Mouse (Mus musculus) limb, embryonic 15.5 days (tissue): ENCODE measurements around the gene Gm14403. TPM values are rescaled to one million over a fixed set of nuclear protein-coding genes. Genes with fewer than 3 reads are reported as not detected.
"Not testable (repeated sequence)": the region's sequence is repeated elsewhere in the genome, so short reads cannot be mapped to it uniquely, and the experiment has no call there.

Experiments
- ATAC-seq: fragments of 200-750 bp; cut with Nextera tagmentation; 2 replicates; pipeline ENCODE4 v1.8.0; 2017; ENCODE audit warnings: low read depth, moderate TSS enrichment; ENCODE audit not compliant: insufficient number of reproducible peaks, low FRiP score, low TSS enrichment
- H3K27ac ChIP-seq: fragments of 300-500 bp; sonication (generic); 2 replicates; pipeline ENCODE4 v1.5.1; 2015; ENCODE audit warnings: moderate library complexity, mild to moderate bottlenecking, inconsistent platforms
- H3K27me3 ChIP-seq: fragments of 300-500 bp; sonication (generic); 2 replicates; pipeline ENCODE4 v1.6.1; 2015; ENCODE audit warnings: inconsistent platforms
- H3K36me3 ChIP-seq: fragments of 300-500 bp; sonication (generic); 2 replicates; pipeline ENCODE4 v1.6.1; 2015; ENCODE audit warnings: inconsistent platforms
- H3K4me1 ChIP-seq: fragments of 300-500 bp; sonication (generic); 2 replicates; pipeline ENCODE4 v1.6.1; 2015; ENCODE audit warnings: inconsistent platforms
- H3K4me2 ChIP-seq: fragments of 300-500 bp; sonication (generic); 2 replicates; pipeline ENCODE4 v1.6.1; 2015; ENCODE audit warnings: mild to moderate bottlenecking, inconsistent platforms
- H3K4me3 ChIP-seq: fragments of 300-500 bp; sonication (generic); 2 replicates; pipeline ENCODE4 v1.5.1; 2015; ENCODE audit warnings: mild to moderate bottlenecking, inconsistent platforms
- H3K9ac ChIP-seq: fragments of 300-500 bp; sonication (generic); 2 replicates; pipeline ENCODE4 v1.6.1; 2015; ENCODE audit warnings: inconsistent platforms
- H3K9me3 ChIP-seq: fragments of 300-500 bp; sonication (generic); 2 replicates; pipeline ENCODE4 v1.6.1; 2016; ENCODE audit warnings: inconsistent platforms
- WGBS: fragments of 180-500 bp; shearing (Covaris S2); methylation state at CpG from one replicate; pipeline ENCODE4 v1.1.7; 2015; 5-methylcytosine and 5-hydroxymethylcytosine counted together
- polyA plus RNA-seq: library from polyadenylated mRNA; unstranded; fragments of >200 nt; fragmentation: Nextera tagmentation; extraction: Ambion mirVana; gene quantifications from 2 replicates; pipeline ENCODE4 v1.2.1, GENCODE M21; 2015

The Gm14403 gene
- polyA plus RNA-seq: 3.8 and 6.0 TPM in 2 replicates

GRCm38 (mm10) chr2:177498067-177498466, at the start of gene Gm14403:
Gm14403 (plus strand) TSS chr2:177498215.
- H3K4me1 ChIP-seq, H3K27ac ChIP-seq, H3K9ac ChIP-seq, H3K36me3 ChIP-seq, H3K9me3 ChIP-seq, ATAC-seq, H3K27me3 ChIP-seq: not testable (repeated sequence)
- Histone ChIP-seq H3K4me3 (peak within 1 kb of the TSS; percentile 40), H3K4me2 (peak within 1 kb of the TSS; percentile 29; the same call in 1 of the 2 replicates)
- 19% methylated on average over 7 of the region's 7 CpGs for WGBS

- not testable (repeated sequence) for H3K9me3 ChIP-seq, ATAC-seq, H3K4me1 ChIP-seq, H3K9ac ChIP-seq, H3K27ac ChIP-seq, H3K36me3 ChIP-seq, H3K27me3 ChIP-seq
- Histone ChIP-seq H3K4me2 (peak within 1 kb of the TSS; percentile 39), H3K4me3 (peak within 1 kb of the TSS; percentile 43)
- WGBS: under 1% methylated on average over 8 of the region's 9 CpGs
These were observed 33.3 kb upstream of the Gm14403 start, which contains the start of gene Zfp970 for GRCm38 (mm10) chr2:177464676-177465075. Zfp970 (plus strand) TSS chr2:177464733.

- H3K27me3 ChIP-seq, H3K4me1 ChIP-seq, H3K27ac ChIP-seq, H3K9me3 ChIP-seq, ATAC-seq, H3K9ac ChIP-seq, H3K36me3 ChIP-seq, H3K4me3 ChIP-seq, H3K4me2 ChIP-seq: not testable (repeated sequence)
These were observed 29.8 kb upstream of the Gm14403 start for GRCm38 (mm10) chr2:177468222-177468621.

DNA sequence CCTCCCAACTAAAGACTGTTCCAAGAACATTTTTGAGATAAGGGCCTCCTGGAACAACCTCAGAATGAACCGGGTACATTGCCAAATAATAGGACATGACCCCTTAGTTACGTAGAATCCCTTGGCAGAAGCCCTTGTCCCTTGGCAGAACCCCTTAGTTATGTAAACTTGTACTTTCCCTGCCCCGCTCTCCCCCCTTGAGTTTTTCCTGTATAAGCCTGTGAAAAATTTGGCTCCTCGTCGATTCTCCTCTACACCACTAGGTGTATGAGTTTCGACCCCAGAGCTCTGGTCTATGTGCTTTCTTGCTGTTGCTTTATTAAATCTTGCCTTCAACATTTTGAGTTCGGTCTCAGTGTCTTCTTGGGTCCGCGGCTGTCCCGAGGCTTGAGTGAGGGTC, 25.8 kb upstream of the Gm14403 start:
- WGBS: 87% methylated on average over 6 of the region's 10 CpGs
- not testable (repeated sequence) for H3K9ac ChIP-seq, H3K27ac ChIP-seq, H3K4me3 ChIP-seq, H3K27me3 ChIP-seq, ATAC-seq, H3K36me3 ChIP-seq, H3K4me1 ChIP-seq, H3K4me2 ChIP-seq, H3K9me3 ChIP-seq

DNA sequence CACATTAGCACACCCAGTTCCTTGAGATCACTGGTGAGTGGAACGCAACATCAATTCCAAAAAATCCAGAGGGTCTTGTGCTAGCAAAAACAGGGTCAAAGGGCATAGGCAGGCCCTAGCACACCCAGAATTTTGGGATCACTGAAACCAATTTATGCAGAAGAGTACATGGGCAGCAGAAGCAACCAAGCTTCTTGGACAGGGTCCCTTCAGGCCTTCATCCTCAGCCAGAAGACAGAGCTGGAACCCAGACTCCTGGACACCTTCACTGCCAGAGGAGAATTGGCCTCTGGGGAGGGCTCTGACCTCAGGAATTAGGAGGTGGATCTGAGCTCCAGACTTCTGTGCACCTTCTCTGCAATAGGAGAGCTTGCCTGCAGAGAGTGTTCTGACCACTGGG, 16.0 kb upstream of the Gm14403 start:
- not testable (repeated sequence) for H3K9me3 ChIP-seq, H3K9ac ChIP-seq, H3K4me3 ChIP-seq, H3K4me2 ChIP-seq, H3K4me1 ChIP-seq, ATAC-seq, H3K36me3 ChIP-seq, H3K27ac ChIP-seq, H3K27me3 ChIP-seq
- 96% methylated on average over 1 of the region's 1 CpGs for WGBS

DNA sequence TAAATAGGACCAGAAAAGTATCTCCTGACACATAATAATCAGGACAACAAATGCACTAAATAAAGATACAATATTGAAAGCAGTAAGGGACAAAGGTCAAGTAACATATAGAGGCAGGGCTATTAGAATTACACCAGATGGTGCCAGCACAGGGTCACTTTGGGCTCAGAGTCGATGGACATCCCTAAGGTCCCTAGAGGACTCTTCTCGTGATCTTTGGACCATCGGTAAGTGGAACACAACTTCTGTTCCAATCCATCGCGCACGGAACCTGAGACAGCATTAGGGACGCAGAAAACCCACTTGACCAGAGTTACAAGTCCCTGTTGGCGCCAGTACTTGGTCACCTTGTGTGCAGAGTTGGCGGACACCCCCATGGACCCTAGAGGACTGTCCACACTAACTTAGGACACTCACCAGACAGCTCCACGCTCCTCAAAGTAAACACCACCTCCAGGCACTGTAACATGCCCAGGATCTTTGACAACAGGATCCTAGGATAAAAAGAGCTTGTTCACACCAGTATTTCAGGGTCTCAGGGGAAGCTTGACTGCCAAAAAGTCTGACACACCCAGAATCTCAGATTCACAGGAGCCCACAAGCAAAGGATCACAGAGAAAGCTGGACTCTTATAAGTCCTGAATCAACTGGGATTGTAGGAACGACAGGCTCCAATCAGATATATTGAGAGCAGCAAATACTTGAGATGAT, 14.6 kb upstream of the Gm14403 start:
- H3K27me3 ChIP-seq, H3K9me3 ChIP-seq, H3K9ac ChIP-seq, H3K4me2 ChIP-seq, H3K27ac ChIP-seq, H3K4me3 ChIP-seq, H3K4me1 ChIP-seq, ATAC-seq, H3K36me3 ChIP-seq: not testable (repeated sequence)
- 83% methylated on average over 11 of the region's 11 CpGs for WGBS

- H3K9me3 ChIP-seq, H3K36me3 ChIP-seq, H3K27ac ChIP-seq, H3K4me3 ChIP-seq, H3K4me1 ChIP-seq, H3K9ac ChIP-seq, H3K4me2 ChIP-seq, H3K27me3 ChIP-seq, ATAC-seq: not testable (repeated sequence)
- WGBS: 48% methylated on average over 1 of the region's 1 CpGs
These were observed 1.2 kb downstream of the Gm14403 start for GRCm38 (mm10) chr2:177499182-177499581.

- not testable (repeated sequence) for H3K27me3 ChIP-seq, H3K4me1 ChIP-seq, H3K27ac ChIP-seq, H3K9me3 ChIP-seq, ATAC-seq, H3K4me3 ChIP-seq, H3K4me2 ChIP-seq, H3K36me3 ChIP-seq, H3K9ac ChIP-seq
- WGBS: 86% methylated on average over 1 of the region's 1 CpGs
These were observed 7.2 kb downstream of the Gm14403 start for GRCm38 (mm10) chr2:177505211-177505719.

DNA sequence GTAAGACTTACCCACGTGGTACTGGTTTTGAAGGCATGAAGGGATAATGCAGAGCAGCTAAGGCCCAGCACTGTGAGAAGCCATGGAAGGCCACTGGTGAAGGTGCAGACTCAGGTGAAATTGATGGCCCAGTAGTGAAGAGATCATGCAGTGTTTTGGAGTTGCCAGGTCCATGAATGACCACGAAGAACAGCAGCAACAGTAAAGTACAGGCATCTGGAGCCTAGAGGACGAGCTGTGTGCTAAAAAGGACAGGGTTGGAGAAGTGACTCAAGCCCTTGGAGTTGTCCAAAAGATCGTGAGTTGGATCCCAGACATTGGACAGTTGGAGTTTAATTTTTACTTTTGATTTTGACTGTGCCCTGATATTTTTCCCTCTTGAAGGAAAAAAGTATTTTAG, 13.4 kb downstream of the Gm14403 start:
- H3K36me3 ChIP-seq, H3K9ac ChIP-seq, H3K9me3 ChIP-seq, H3K4me3 ChIP-seq, H3K27me3 ChIP-seq, H3K4me1 ChIP-seq, ATAC-seq, H3K27ac ChIP-seq, H3K4me2 ChIP-seq: not testable (repeated sequence)
- WGBS: 73% methylated on average over 4 of the region's 4 CpGs

DNA sequence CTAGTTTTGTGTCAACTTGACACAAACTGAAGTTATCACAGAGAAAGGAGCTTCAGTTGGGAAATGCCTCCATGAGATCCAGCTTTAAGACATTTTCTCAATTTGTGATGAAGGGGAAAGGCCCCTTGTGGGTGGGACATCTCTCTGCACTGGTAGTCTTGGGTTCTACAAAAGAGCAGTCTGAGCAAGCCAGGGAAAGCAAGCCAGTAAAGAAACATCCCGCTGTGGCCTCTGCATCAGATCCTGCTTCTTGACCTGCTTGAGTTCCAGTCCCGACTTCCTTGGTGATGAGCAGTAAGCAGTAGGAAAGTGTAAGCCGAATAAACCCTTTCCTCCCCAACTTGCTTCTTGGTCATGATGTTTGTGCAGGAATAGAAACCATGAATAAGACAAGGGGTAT, 14.0 kb downstream of the Gm14403 start:
- H3K27ac ChIP-seq, ATAC-seq, H3K9me3 ChIP-seq, H3K9ac ChIP-seq, H3K4me3 ChIP-seq, H3K36me3 ChIP-seq, H3K27me3 ChIP-seq, H3K4me1 ChIP-seq, H3K4me2 ChIP-seq: not testable (repeated sequence)
- WGBS: 92% methylated on average over 3 of the region's 3 CpGs

DNA sequence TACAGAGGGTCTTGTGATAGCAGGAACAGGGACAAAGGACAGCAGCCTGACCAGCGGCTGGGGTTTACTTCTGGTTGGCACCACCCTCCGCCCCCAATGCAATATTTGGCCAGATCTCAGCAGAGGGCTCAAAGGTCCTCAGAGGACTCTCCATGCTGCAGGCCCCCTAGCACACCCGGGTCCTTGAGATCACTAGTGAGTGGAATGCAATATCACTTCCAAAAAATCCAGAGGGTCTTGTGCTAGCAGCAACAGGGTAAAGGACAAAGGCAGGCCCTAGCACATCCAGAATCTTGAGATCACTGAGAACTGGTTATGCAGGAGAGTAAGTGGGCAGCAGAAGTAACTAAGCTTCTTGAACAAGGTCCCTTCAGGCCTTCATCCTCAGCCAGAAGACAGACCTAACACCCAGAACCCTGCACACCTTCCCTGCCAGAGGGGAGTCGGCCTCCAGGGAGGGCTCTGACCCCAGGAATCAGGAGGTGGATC, 16.0 kb downstream of the Gm14403 start:
- not testable (repeated sequence) for ATAC-seq, H3K4me2 ChIP-seq, H3K27me3 ChIP-seq, H3K27ac ChIP-seq, H3K4me3 ChIP-seq, H3K36me3 ChIP-seq, H3K4me1 ChIP-seq, H3K9ac ChIP-seq, H3K9me3 ChIP-seq
- 88% methylated on average over 4 of the region's 4 CpGs for WGBS

GRCm38 (mm10) chr2:177517746-177518145, 19.7 kb downstream of the Gm14403 start:
- not testable (repeated sequence) for H3K4me3 ChIP-seq, H3K4me1 ChIP-seq, H3K36me3 ChIP-seq, H3K27ac ChIP-seq, H3K4me2 ChIP-seq, H3K9ac ChIP-seq, H3K27me3 ChIP-seq, ATAC-seq, H3K9me3 ChIP-seq
- 85% methylated on average over 9 of the region's 9 CpGs for WGBS

GRCm38 (mm10) chr2:177518354-177518753, 20.3 kb downstream of the Gm14403 start:
- not testable (repeated sequence) for H3K36me3 ChIP-seq, H3K27ac ChIP-seq, H3K4me3 ChIP-seq, H3K4me2 ChIP-seq, H3K9ac ChIP-seq, ATAC-seq, H3K4me1 ChIP-seq, H3K27me3 ChIP-seq, H3K9me3 ChIP-seq
- 88% methylated on average over 7 of the region's 7 CpGs for WGBS
